Comparison of ENCODE assay signal across 21 mouse cellular contexts in the genomic region with DNA sequence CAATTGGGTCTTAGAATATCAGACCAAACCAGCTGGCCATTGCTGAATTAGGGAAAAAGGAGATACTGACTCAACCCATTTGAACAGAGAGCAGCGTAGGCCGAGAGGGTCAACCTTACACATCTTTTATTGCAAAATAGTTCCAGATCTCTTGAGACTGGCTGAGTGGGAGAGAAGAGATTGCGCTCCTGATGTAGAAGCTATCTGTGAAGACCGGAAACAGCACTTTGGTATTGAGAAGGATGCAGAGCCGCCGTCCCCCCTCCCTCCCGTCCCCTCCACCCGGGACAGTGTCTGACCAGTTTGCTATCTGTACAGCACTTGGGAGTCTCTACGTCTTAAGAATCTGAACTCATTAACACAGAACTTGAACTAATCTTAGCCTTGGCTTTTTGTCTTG.
A peak's percentile ranks its signal among the peaks of the same experiment; 100 is the strongest.
DNase-seq lines count a peak whose midpoint lies in the region; ATAC-seq and TF ChIP-seq lines count a peak whose summit lies in the region.
"Had no signal": no experiment of that assay in that cellular context is flagged by ENCODE, and none has a peak within 500 bp of the region (broad histone marks: within the 10 kb centered on the region; RNA-seq: fewer than 3 reads in every experiment).

No protein-coding gene starts in this region.

- peak; percentile 21 for DNase-seq in gastrocnemius, postnatal 25 days
- DNase-seq in gastrocnemius, postnatal 14 days = no peak
- DNase-seq in kidney, adult 2 months = peak; percentile 24
- no peak for DNase-seq in kidney, adult 11 months
- peak; percentile 7 for DNase-seq in lung, postnatal 25 days (ENCODE audit: low spot score)
- no peak for DNase-seq in lung, postnatal 10 days
- DNase-seq in skeletal muscle tissue, adult 2 months (ENCODE audit: low read depth, low spot score) = peak; percentile 37
- DNase-seq in midbrain, postnatal 0 days (ENCODE audit: low spot score) = no peak
- DNase-seq: adrenal gland, adult 2 months; cerebellum, adult 2 months; kidney, postnatal 36 days; layer of hippocampus, postnatal 36 days; lung, postnatal 14 days; right cerebral cortex, postnatal 14 days; spleen, adult 18-20 months had no signal

- peak overlapping the region; percentile 79; the same call in 1 of the 2 replicates for H3K27ac ChIP-seq in kidney, adult 2 months (ENCODE audit: insufficient read depth, low read depth, low read length)
- H3K27ac ChIP-seq in midbrain, postnatal 0 days (ENCODE audit: low read depth, low read length) = no peak overlapping the region
- H3K27ac ChIP-seq: hindbrain, embryonic 14.5 days; midbrain, embryonic 13.5 days had no signal

- H3K9me3 ChIP-seq in midbrain, postnatal 0 days (ENCODE audit: low read length) = no peaks in the 10 kb centered on the region
- H3K9me3 ChIP-seq: midbrain, embryonic 13.5 days had no signal

- no peaks in the 10 kb centered on the region for H3K4me1 ChIP-seq in kidney, adult 2 months (ENCODE audit: control insufficient read depth, insufficient read depth, low read length)
- H3K4me1 ChIP-seq in midbrain, postnatal 0 days (ENCODE audit: insufficient read depth, low read length) = no peaks in the 10 kb centered on the region
- H3K4me1 ChIP-seq: megakaryocyte, embryonic 14.5 days; midbrain, embryonic 13.5 days had no signal

- H3K4me3 ChIP-seq in kidney, adult 2 months (ENCODE audit: insufficient read depth, low read depth, low read length) = no peak overlapping the region
- no peak overlapping the region for H3K4me3 ChIP-seq in midbrain, postnatal 0 days (ENCODE audit: low read depth, low read length)
- H3K4me3 ChIP-seq: megakaryocyte, embryonic 14.5 days; midbrain, embryonic 13.5 days had no signal

- TF ChIP-seq CTCF in kidney, adult 2 months (conservative IDR thresholded peaks at IDR 0.05; ENCODE audit: insufficient read depth, insufficient read length, low read depth, low read length) = no peak
- no peak for TF ChIP-seq CTCF in midbrain, postnatal 0 days (IDR thresholded peaks at IDR 0.05)

- no peak overlapping the region for H3K4me2 ChIP-seq in midbrain, postnatal 0 days (ENCODE audit: low read depth, low read length, poor library complexity, severe bottlenecking)
- H3K4me2 ChIP-seq: hindbrain, embryonic 14.5 days; midbrain, embryonic 13.5 days had no signal

- TF ChIP-seq POLR2A in kidney, adult 2 months (IDR thresholded peaks at IDR 0.05; ENCODE audit: low read depth, low read length) = no peak

- intact Hi-C loops in gastrocnemius, postnatal 14 days (cut with DNase I; ENCODE audit: low total_unique reads) = no loop called here

- H3K27me3 ChIP-seq in kidney, adult 2 months (replicated peaks; ENCODE audit: control insufficient read depth, insufficient read depth, low read length) = no peaks in the 10 kb centered on the region
- H3K27me3 ChIP-seq in midbrain, postnatal 0 days (ENCODE audit: insufficient read depth, low read length) = no peaks in the 10 kb centered on the region
- H3K27me3 ChIP-seq: megakaryocyte, embryonic 14.5 days; midbrain, embryonic 13.5 days; Patski had no signal

- H3K9ac ChIP-seq in midbrain, postnatal 0 days (replicated peaks; ENCODE audit: low read length, poor library complexity, severe bottlenecking) = no peak overlapping the region
- H3K9ac ChIP-seq: hindbrain, embryonic 14.5 days; midbrain, embryonic 13.5 days had no signal

- H3K36me3 ChIP-seq in kidney, adult 2 months (ENCODE audit: control insufficient read depth, insufficient read depth, low read length) = no peaks in the 10 kb centered on the region
- H3K36me3 ChIP-seq in midbrain, postnatal 0 days (ENCODE audit: insufficient read depth, low read length) = no peaks in the 10 kb centered on the region
- H3K36me3 ChIP-seq: midbrain, embryonic 13.5 days had no signal

- no peak for ATAC-seq in midbrain, postnatal 0 days (ENCODE audit: low FRiP score)
- ATAC-seq: CD4-positive, CD25-positive, alpha-beta regulatory T cell, adult 4 months; forebrain, embryonic 14.5 days; midbrain, embryonic 13.5 days; Patski had no signal

- 83% methylated on average over 9 of the region's 9 CpGs for WGBS in kidney, adult 2 months
- WGBS in midbrain, postnatal 0 days = 93% methylated on average over 9 of the region's 9 CpGs

Comparison
In these comparisons a context has a peak if more than half of its experiments do, and no peak if none do; other contexts are left out.
1. DNase-seq: peak in gastrocnemius, postnatal 25 days (single experiment), kidney, adult 2 months (single experiment), lung, postnatal 25 days (single experiment) and skeletal muscle tissue, adult 2 months (single experiment); none in gastrocnemius, postnatal 14 days (single experiment), kidney, adult 11 months (single experiment), lung, postnatal 10 days (single experiment) and midbrain, postnatal 0 days (single experiment).